Mouse (Mus musculus): ENCODE measurements around the gene Gif. TPM values are rescaled to one million over a fixed set of nuclear protein-coding genes. Genes with fewer than 3 reads are reported as not detected.

The Gif gene
- total RNA-seq, 2 experiments from 2014 or later = not detected

GRCm38 (mm10) chr19:11769257-11769920 lies 22.0 kb downstream of the Gif start:
- Histone ChIP-seq H3K27ac (peak overlapping the region; percentile 84), H3K4me3 (peak overlapping the region; percentile 63)
- TF ChIP-seq CTCF (conservative IDR thresholded peaks at IDR 0.05) = peak; percentile 37
- no peak for DNase-seq (ENCODE audit: low spot score in 2 of 2)

GRCm38 (mm10) chr19:11770205-11770892 lies 23.0 kb downstream of the Gif start, which contains the start of gene Mrpl16:
TSS of gene Mrpl16 (plus strand) at chr19:11770391.
- TF ChIP-seq CTCF (conservative IDR thresholded peaks at IDR 0.05) = no peak
- peak; percentile 79 to 87 for DNase-seq (ENCODE audit: low spot score in 2 of 2)
- peak within 1 kb of the TSS; percentile 84 for H3K27ac ChIP-seq
- peak within 1 kb of the TSS; percentile 63 for H3K4me3 ChIP-seq

DNA sequence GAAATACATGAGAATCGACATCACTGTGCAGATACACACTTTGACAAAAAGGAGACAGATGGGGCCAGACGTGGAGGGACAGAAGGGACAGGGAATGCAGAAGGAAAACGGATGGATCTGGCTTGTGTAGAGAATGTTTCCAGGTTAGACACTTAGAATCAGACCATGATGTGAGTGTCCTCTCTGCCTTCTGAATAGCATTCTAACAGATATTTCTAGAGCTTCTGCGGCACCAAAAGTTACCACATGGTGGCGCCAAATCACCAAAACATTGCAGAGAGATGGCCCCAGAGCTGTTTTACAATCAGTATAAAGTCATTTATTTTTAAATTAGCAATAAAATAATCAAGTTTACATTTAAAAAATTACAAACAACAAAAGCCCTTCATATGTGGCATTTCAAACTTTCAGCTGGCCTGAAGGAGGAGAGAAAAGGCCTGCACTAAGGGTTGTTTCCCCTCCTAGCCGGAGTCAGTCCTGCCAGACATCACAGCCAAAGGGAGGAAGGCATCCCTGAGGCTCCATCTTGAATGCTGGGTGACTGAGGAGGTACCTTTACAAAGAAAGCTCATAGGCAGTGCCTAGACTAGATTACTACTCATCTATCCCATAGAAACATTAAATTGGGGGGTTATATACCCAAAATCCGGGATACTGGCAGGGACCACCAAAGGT lies 30.0 kb downstream of the Gif start:
- H3K4me3 ChIP-seq = no peak overlapping the region
- peak; percentile 52 to 76 for DNase-seq (ENCODE audit: low spot score in 2 of 2)
- H3K27ac ChIP-seq = no peak overlapping the region
- TF ChIP-seq CTCF (conservative IDR thresholded peaks at IDR 0.05) = peak; percentile 93

GRCm38 (mm10) chr19:11785409-11786154 lies 38.2 kb downstream of the Gif start:
- DNase-seq (ENCODE audit: low spot score in 2 of 2) = no peak
- H3K27ac ChIP-seq = no peak overlapping the region
- H3K4me3 ChIP-seq = no peak overlapping the region
- no peak for TF ChIP-seq CTCF (conservative IDR thresholded peaks at IDR 0.05)

GRCm38 (mm10) chr19:11787826-11788225 lies 40.5 kb downstream of the Gif start:
- Histone ChIP-seq H3K27ac (no peak overlapping the region), H3K4me3 (no peak overlapping the region)
- no peak for DNase-seq (ENCODE audit: low spot score in 2 of 2)
- TF ChIP-seq CTCF (conservative IDR thresholded peaks at IDR 0.05) = no peak

- DNase-seq (ENCODE audit: low spot score in 2 of 2) = no peak
- H3K4me3 ChIP-seq = no peak overlapping the region
- TF ChIP-seq CTCF (conservative IDR thresholded peaks at IDR 0.05) = no peak
- H3K27ac ChIP-seq = no peak overlapping the region
These were observed 41.5 kb downstream of the Gif start for GRCm38 (mm10) chr19:11788876-11789275.

DNA sequence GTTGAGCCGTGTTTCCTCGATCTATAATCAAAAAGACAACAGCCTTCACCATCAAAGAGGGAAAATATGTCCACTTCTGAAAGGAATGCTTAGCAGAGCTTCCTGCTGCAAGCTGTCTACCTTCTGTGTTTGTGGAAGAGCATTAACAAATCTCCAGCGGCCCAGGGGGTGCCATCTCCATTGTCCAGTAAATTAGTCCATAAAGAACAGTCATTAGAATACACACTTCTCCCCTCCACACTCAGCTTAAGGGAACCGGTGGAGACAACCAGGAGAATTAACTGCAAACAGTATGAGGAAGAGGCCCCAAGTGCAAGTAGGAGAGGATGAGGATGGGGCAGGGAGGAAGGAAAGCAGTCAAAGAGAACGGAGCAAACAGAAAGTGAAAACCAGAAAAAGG lies 44.5 kb downstream of the Gif start:
- DNase-seq (ENCODE audit: low spot score in 2 of 2) = no peak
- Histone ChIP-seq H3K4me3 (no peak overlapping the region), H3K27ac (no peak overlapping the region)
- no peak for TF ChIP-seq CTCF (conservative IDR thresholded peaks at IDR 0.05)

- DNase-seq (ENCODE audit: low spot score in 2 of 2) = no peak
- H3K4me3 ChIP-seq = no peak overlapping the region
- H3K27ac ChIP-seq = no peak overlapping the region
- no peak for TF ChIP-seq CTCF (conservative IDR thresholded peaks at IDR 0.05)
These were observed 46.5 kb downstream of the Gif start for GRCm38 (mm10) chr19:11793741-11794359.

- no peak for DNase-seq (ENCODE audit: low spot score in 2 of 2)
- Histone ChIP-seq H3K27ac (no peak overlapping the region), H3K4me3 (no peak overlapping the region)
- no peak for TF ChIP-seq CTCF (conservative IDR thresholded peaks at IDR 0.05)
These were observed 47.1 kb downstream of the Gif start for GRCm38 (mm10) chr19:11794447-11794846.

GRCm38 (mm10) chr19:11800531-11801315 lies 53.4 kb downstream of the Gif start:
- no peak for DNase-seq (ENCODE audit: low spot score in 2 of 2)
- H3K4me3 ChIP-seq = no peak overlapping the region
- H3K27ac ChIP-seq = no peak overlapping the region
- 0 out of 2 replicates have a peak, but pooled peaks have one; percentile 7 for TF ChIP-seq CTCF (conservative IDR thresholded peaks at IDR 0.05)

- H3K4me3 ChIP-seq = no peak overlapping the region
- H3K27ac ChIP-seq = peak overlapping the region; percentile 33; the same call in 1 of the 2 replicates
- no peak for TF ChIP-seq CTCF (conservative IDR thresholded peaks at IDR 0.05)
- no peak for DNase-seq (ENCODE audit: low spot score in 2 of 2)
These were observed 57.1 kb downstream of the Gif start for GRCm38 (mm10) chr19:11804423-11804822.

GRCm38 (mm10) chr19:11807251-11807650 lies 59.9 kb downstream of the Gif start:
- no peak for TF ChIP-seq CTCF (conservative IDR thresholded peaks at IDR 0.05)
- no peak overlapping the region for H3K27ac ChIP-seq
- no peak for DNase-seq (ENCODE audit: low spot score in 2 of 2)
- H3K4me3 ChIP-seq = no peak overlapping the region
